Mouse (Mus musculus) adrenal gland, postnatal 14 days (tissue): ENCODE results near the gene Cct5. TPM values are rescaled to one million over a fixed set of nuclear protein-coding genes. Genes with fewer than 3 reads are reported as not detected.

Experiments used
- DNase-seq: peaks from one replicate; pipeline ENCODE4 v3.0.0; 2021; ENCODE audit warnings: mixed read lengths
- long read RNA-seq, 2 experiments: library from polyadenylated mRNA; stranded (forward); transcript quantifications; one replicate each; pipeline ENCODE4 v2.0.0; 2021
- total RNA-seq: library from RNA; stranded (reverse); gene quantifications from 2 replicates; pipeline ENCODE4 v1.2.3, GENCODE M21; 2021

The Cct5 gene
- total RNA-seq = 290 and 308 TPM in 2 replicates
- long read RNA-seq, experiment 1, transcript Cct5-201 (11 exons, 1,853 nt) = major isoform, 557 of 608 reads
- long read RNA-seq, experiment 1, transcript Cct5-202 (4 exons, 769 nt) = minor isoform, 5 of 608 reads
- long read RNA-seq, experiment 1, partial matches to known transcripts = 16 of 608 reads
- long read RNA-seq, experiment 1, other reads (novel, unspliced or antisense) = 30 of 608 reads
- long read RNA-seq, experiment 2, transcript Cct5-201 (11 exons, 1,853 nt) = major isoform, 326 of 366 reads
- long read RNA-seq, experiment 2, partial matches to known transcripts = 20 of 366 reads
- long read RNA-seq, experiment 2, other reads (novel, unspliced or antisense) = 19 of 366 reads

GRCm38 (mm10) chr15:31601646-31602374, at the start of gene Cct5, which contains the start of gene Fam173b:
Gene Cct5 (minus strand): TSS chr15:31601804.
Gene Fam173b (plus strand): TSS chr15:31601852.
- DNase-seq = peak; percentile 98

GRCm38 (mm10) chr15:31650821-31651220, 49.2 kb upstream of the Cct5 start:
- DNase-seq = no peak

GRCm38 (mm10) chr15:31649691-31650090, 48.1 kb upstream of the Cct5 start:
- DNase-seq = no peak

- DNase-seq = no peak
Measured at GRCm38 (mm10) chr15:31647851-31648569, 46.4 kb upstream of the Cct5 start.

DNA sequence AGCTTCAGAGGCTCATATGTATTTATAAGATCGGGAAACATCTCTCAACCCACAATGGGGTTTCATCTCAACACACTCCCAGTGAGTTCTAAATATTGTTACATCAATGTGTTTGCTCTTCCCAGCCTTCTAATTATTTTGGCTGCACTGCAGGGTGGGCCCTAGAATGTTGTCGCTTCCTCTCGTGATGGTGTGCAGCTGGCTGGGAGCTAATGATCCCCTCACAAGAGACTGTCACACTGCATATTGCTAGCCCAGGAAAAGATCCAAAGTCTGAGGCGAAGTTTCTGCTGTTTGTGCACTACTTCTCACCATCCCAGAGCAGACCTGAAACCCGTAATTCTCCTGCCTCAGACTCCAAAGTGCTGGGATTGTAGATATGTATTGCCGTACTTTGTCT, 45.6 kb upstream of the Cct5 start:
- DNase-seq = no peak

GRCm38 (mm10) chr15:31636091-31636595, 34.5 kb upstream of the Cct5 start:
- peak; percentile 80 for DNase-seq

DNA sequence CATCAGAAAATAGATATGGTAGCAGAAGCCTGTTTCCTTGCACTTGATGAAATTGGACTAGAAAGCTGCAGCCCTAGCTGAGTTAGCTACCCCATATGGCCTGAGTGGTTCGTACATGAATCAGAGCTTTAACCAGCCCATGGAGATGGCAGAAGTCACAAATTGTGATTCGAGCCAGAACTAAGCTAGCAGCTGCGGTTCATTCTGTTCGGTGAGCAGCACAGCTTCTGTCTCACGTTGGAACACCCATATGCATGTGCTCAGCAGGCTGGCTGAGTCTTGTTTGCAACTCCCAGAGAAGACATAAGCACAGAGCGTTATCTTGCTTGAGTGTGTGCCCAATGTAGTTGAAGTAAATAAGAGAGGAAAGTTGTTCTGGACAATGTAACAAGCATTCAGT, 33.0 kb upstream of the Cct5 start:
- DNase-seq = no peak

- peak; percentile 39 for DNase-seq
Measured at GRCm38 (mm10) chr15:31632478-31632877, 30.9 kb upstream of the Cct5 start.

DNA sequence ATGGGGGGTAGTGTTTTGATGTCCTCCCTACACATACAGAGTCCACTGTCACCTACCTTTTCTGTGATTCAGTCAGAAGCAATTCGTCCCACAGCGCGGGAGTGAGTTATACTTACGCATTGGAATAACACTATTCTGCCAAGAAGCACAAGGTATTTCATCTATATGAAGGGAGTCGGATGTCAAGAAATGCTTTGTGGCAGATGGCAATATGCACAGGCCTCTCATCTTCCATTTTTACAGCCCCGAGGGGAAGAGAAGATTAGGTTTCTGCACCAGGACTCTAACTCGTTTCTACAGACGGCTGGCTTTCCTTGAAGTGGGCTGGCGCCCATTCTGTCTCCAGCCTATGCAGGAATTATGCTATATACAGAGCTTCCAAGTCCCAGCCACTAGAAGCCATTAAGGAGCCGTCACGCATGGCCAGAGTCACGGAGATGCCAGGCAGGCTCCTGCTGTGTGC, 29.8 kb upstream of the Cct5 start:
- no peak for DNase-seq

DNA sequence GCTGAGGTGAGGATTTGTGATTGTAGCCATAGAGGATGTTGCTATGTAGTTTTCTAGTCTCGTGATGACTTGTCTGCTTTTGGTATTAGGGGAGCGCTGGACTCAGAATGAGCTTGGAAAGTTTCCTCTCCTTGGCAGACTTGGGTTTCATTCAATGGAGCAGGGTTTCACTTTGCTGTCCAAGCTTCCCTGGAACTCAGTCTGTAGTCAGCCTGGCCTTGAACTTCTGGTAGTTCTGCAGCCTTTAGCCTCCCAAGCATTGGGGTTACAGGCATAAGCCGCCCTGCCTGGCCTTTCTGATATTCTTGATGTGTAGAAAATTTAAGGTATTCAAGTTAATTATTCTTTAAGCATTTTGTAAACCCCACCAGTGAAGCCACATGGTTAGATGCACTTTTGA, 28.0 kb upstream of the Cct5 start:
- DNase-seq = no peak

DNA sequence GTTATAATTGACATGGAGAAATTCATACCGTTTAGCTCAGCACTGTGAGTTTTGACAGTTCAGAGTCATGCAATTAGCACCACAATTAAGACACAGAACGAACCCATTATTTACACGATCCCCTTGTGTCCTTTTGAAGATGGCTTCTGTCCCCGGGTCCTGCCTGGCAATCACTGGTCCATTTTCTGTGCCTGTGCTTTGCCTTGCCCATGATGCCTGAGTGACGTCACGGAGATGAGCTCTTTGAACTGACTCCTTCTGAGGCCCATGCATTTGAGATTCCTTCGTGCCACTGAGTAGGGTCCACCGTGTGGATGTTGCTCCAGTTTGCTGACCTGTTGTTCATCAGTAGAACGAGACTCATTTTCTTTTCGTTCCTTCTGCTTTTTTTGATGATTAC, 26.6 kb upstream of the Cct5 start:
- no peak for DNase-seq

DNA sequence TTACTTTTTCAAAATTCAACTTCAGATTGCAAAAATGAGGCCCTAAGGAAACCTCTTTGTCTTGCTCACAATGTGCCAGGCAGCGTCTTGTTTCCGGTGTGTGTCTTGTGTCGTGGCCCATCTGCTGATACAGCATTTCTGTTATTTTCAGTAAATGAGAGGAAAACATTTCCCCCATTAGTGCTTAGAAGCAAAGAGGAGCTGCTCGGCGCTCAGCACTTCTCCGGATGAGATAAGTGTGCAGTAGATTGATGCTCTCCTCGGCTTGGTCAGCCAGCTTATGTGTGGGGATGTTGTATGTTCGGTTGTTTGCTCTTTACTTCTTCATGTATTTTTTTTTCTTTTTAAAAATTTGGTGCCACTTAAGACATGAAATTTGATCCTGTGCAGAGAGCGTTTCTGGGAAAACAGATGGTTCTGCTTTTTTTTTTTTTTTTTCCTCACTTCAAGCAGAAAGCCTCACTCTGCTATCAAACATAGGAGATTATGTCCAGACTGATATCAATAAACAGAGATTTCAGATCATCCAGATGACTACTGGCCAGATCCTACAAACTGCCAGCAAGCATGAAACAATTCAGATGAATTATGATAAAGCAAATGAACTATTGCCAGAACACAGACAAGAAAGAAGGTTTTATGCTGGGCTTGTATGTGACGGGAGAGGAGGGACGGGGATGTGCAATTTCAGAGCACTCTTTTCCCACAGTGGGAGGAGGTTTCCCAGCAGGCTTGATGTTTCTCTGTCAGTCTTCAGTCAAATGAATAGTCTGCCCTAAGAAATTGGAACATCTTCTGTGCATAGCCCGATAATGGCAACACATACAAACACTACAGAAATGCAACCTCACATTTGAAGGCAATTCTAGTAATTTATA, 25.9 kb upstream of the Cct5 start:
- no peak for DNase-seq

GRCm38 (mm10) chr15:31619521-31619920, 17.9 kb upstream of the Cct5 start:
- DNase-seq = peak; percentile 35

GRCm38 (mm10) chr15:31617261-31617660, 15.7 kb upstream of the Cct5 start:
- no peak for DNase-seq

DNA sequence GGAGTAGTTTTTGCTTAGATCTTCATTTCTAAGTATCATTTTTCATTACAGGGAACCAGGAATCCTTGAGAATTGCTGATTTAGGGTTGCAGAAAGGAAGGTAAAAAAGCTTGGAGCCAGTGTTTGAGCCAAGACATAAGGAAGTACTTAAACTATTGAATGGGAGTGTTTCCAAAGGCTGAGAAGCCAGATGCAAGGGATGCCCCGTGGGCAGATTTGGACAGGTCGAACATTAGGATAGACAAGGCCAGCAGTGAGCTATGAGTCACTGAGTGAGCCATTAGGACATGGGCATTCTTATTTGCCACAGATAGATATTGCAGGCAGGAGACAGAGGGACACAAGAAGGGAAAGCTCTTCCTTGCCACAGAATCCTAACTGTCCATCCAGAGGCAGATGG, 13.1 kb upstream of the Cct5 start:
- peak; percentile 25 for DNase-seq

DNA sequence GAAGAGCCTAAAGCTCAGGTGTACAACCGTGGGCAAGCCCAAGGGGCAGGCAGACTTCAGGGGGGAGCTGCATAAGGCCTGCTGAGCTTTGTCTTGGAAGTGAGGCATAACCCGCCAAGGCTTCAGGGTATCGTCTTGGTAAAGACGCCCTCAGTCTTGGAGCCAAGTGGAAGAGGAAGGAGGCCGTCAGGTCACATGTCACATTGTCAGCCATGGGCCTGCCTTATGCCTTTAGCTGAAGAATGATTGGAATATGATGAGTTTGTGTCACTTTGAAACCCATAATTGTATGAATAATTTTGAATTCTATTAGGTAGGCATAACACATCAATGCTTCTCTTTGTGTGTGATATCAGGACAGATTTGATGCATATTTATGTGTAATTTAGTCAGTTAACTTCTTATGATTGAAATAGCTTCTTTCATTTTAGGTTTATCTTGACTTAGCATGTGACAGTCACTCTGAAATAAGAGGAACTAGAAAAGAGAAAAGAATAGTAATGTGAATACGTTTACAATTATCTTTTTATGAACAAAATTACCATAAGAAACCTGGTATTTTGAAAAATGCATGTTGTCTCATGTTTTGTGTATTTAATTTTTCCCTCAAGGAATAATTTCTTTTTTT, 12.3 kb upstream of the Cct5 start:
- DNase-seq = no peak

DNA sequence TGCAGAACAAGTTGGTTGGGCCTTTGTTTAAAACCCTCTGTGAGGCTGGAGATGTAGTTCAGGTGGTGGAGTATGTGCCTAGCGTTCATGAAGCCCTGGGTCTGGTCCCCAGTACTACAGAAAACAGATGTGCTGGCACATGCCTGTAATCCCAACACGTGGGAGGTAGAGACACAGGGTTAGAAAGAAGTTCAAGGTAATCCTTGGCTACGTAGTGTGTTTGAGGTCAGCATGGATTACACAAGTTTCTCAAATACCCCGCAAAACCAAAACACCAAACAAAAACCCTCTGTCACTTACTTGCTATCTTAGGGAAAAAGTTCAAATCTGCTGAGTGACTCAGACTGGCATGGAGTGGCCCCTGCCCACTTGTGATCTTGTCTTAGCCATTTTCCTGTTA, 10.4 kb upstream of the Cct5 start:
- no peak for DNase-seq

- DNase-seq = peak; percentile 79
Measured at GRCm38 (mm10) chr15:31611027-31611426, 9.4 kb upstream of the Cct5 start.

GRCm38 (mm10) chr15:31606821-31607220, 5.2 kb upstream of the Cct5 start:
- DNase-seq = peak; percentile 47

DNA sequence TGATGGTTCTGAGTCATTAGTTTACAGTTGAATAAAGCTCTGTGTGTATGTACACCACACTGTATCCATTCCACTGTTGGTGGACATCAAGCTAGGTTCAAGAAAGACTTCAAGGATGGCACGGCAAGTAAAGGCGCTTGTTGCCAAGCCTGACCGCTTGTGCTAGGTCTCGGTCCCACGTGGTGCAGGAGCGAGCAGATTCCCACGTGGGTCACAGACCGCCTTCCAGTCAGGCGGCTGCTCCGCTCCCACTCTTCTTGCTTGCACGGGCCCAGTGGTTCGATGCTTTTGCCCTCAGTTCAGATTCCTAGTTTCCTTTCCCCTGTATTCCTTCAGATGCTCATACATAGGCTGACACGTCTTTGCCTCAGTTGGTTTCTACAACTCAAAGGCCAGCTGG, 1.5 kb upstream of the Cct5 start:
- no peak for DNase-seq

DNA sequence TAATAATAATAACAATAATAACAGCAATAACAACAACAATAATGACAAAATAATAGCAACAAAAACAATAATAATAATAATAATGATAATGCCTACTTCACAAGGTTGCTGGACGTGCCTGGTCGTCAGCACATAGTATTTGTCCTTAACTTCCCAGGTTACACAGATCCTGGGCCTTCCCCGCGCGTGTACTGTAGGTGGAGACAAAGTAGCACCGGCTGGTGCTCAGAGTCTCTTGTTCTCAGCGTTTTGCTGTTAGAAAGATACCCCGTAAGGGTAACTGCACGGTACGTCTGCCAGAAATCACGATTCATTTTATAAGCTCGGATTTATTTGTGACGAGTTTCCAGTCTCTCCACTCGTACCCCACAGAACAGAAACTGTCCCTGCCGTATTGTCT, 822 bp upstream of the Cct5 start:
- DNase-seq = peak; percentile 79
